Comparison of ENCODE assay signal across 8 mouse cellular contexts in genomic region chr4:126202303-126203181, GRCm38 (mm10). TPM values are rescaled to one million over a fixed set of nuclear protein-coding genes. Genes with fewer than 3 reads are reported as not detected.
DNase-seq lines count a peak whose midpoint lies in the region; ATAC-seq lines count a peak whose summit lies in the region.

TSS of gene Thrap3 (minus strand) at chr4:126202760.

- ATAC-seq in erythroblast, adult 5-6 weeks (replicated peaks; ENCODE audit: low FRiP score, poor library complexity, severe bottlenecking), result peak; percentile 87
- peak; percentile 99 for ATAC-seq in kidney, embryonic 15.5 days (replicated peaks; ENCODE audit: low FRiP score)
- peak; percentile 89 for ATAC-seq in monocyte, adult 5-6 weeks (replicated peaks; ENCODE audit: insufficient number of reproducible peaks, low FRiP score, low TSS enrichment, poor library complexity, severe bottlenecking)

- H3K9ac ChIP-seq in kidney, embryonic 15.5 days, result peak within 1 kb of the TSS; percentile 80

- peak; percentile 98 to 99 for DNase-seq in B cell, adult 2 months
- peak; percentile 99 for DNase-seq in brain, adult 2 months (ENCODE audit: low read depth, low spot score)
- peak; percentile 99 for DNase-seq in heart, embryonic 10.5 days (ENCODE audit: low spot score)
- peak; percentile 99 for DNase-seq in liver
- DNase-seq in spleen, postnatal 4 days (ENCODE audit: low spot score in 2 of 2), result peak; percentile 97 to 98

- H3K4me2 ChIP-seq in kidney, embryonic 15.5 days, result peak within 1 kb of the TSS; percentile 66

- no peaks in the 10 kb centered on the region for H3K9me3 ChIP-seq in heart, embryonic 10.5 days
- H3K9me3 ChIP-seq in kidney, embryonic 15.5 days (replicated peaks), result no peaks in the 10 kb centered on the region

- WGBS in heart, embryonic 10.5 days, result under 1% methylated on average over 69 of the region's 75 CpGs
- under 1% methylated on average over 69 of the region's 75 CpGs for WGBS in kidney, embryonic 15.5 days

- peaks cover 38% of the 10 kb centered on the region for H3K4me1 ChIP-seq in heart, embryonic 10.5 days
- H3K4me1 ChIP-seq in kidney, embryonic 15.5 days, result peaks cover 48% of the 10 kb centered on the region

- H3K4me3 ChIP-seq in heart, embryonic 10.5 days, result peak within 1 kb of the TSS; percentile 75
- peak within 1 kb of the TSS; percentile 65 for H3K4me3 ChIP-seq in kidney, embryonic 15.5 days (replicated peaks)

- peak within 1 kb of the TSS; percentile 94 for H3K27ac ChIP-seq in heart, embryonic 10.5 days
- peak within 1 kb of the TSS; percentile 97 for H3K27ac ChIP-seq in kidney, embryonic 15.5 days

- H3K27me3 ChIP-seq in heart, embryonic 10.5 days (ENCODE audit: insufficient read depth, poor library complexity, severe bottlenecking), result no peaks in the 10 kb centered on the region
- no peaks in the 10 kb centered on the region for H3K27me3 ChIP-seq in kidney, embryonic 15.5 days

- H3K36me3 ChIP-seq in heart, embryonic 10.5 days, result 0 out of 2 replicates have a peak, but pooled peaks cover under 1% of the 10 kb centered on the region
- peaks cover 18% of the 10 kb centered on the region; the same call in 1 of the 2 replicates for H3K36me3 ChIP-seq in kidney, embryonic 15.5 days

RNA-seq across cellular contexts. Expression of gene Thrap3, which starts in this region (rescaled TPM):
- 40.5 and 74.0 TPM in 2 replicates for total RNA-seq in erythroblast, adult 5-6 weeks (2015; ENCODE audit: low replicate concordance)
- 130 and 133 TPM in 2 replicates for total RNA-seq in erythroblast, adult 5-6 weeks (2017; ENCODE audit: low replicate concordance)
- polyA plus RNA-seq in heart, embryonic 10.5 days (2016; fragmentation: Nextera tagmentation; extraction: Ambion mirVana), result 194 and 200 TPM in 2 replicates
- polyA plus RNA-seq in kidney, embryonic 15.5 days (2015; fragmentation: Nextera tagmentation; extraction: Ambion mirVana), result 219 and 230 TPM in 2 replicates
- total RNA-seq in monocyte, adult 5-6 weeks (2017), result 431 to 662 TPM (median 493 TPM) in 3 replicates

Comparison
In these comparisons a context has a peak if more than half of its experiments do, and no peak if none do; other contexts are left out.
1. Peak in every context shown above with its lines: DNase-seq, ATAC-seq, H3K4me3 ChIP-seq and H3K27ac ChIP-seq.